Mouse (Mus musculus): Measurements from ENCODE around the gene Vmn1r5. TPM values are rescaled to one million over a fixed set of nuclear protein-coding genes. Genes with fewer than 3 reads are reported as not detected.

Gene Vmn1r5
- polyA plus RNA-seq, 1 experiment from 2014 or later: not detected

Other genes starting within 250 kb of the Vmn1r5 start
- 39.4 and 39.6 TPM in 2 replicates for gene Kbtbd2, start 172.5 kb upstream of the Vmn1r5 start, polyA plus RNA-seq (2016; fragmentation: Nextera tagmentation; extraction: Ambion mirVana)
- 72.8 and 73.9 TPM in 2 replicates for gene Fkbp9, start 138.2 kb upstream of the Vmn1r5 start, polyA plus RNA-seq (2016; fragmentation: Nextera tagmentation; extraction: Ambion mirVana)
- 57.4 and 57.9 TPM in 2 replicates for gene Nt5c3, start 46.3 kb upstream of the Vmn1r5 start, polyA plus RNA-seq (2016; fragmentation: Nextera tagmentation; extraction: Ambion mirVana)
- gene Vmn1r4, start 46.3 kb upstream of the Vmn1r5 start, polyA plus RNA-seq (2016; fragmentation: Nextera tagmentation; extraction: Ambion mirVana): 0.30 and 0.37 TPM in 2 replicates
- not detected in 2 replicates for gene Vmn1r6, start 27.0 kb downstream of the Vmn1r5 start, polyA plus RNA-seq (2016; fragmentation: Nextera tagmentation; extraction: Ambion mirVana)
- gene Vmn1r7, start 55.1 kb downstream of the Vmn1r5 start, polyA plus RNA-seq (2016; fragmentation: Nextera tagmentation; extraction: Ambion mirVana): not detected in 2 replicates
- gene Vmn1r8, start 62.0 kb downstream of the Vmn1r5 start, polyA plus RNA-seq (2016; fragmentation: Nextera tagmentation; extraction: Ambion mirVana): not detected in 2 replicates
- not detected in 2 replicates for gene Vmn1r9, start 96.5 kb downstream of the Vmn1r5 start, polyA plus RNA-seq (2016; fragmentation: Nextera tagmentation; extraction: Ambion mirVana)
- not detected in 2 replicates for gene Vmn1r10, start 139.2 kb downstream of the Vmn1r5 start, polyA plus RNA-seq (2016; fragmentation: Nextera tagmentation; extraction: Ambion mirVana)
- not detected in 2 replicates for gene Vmn1r11, start 163.2 kb downstream of the Vmn1r5 start, polyA plus RNA-seq (2016; fragmentation: Nextera tagmentation; extraction: Ambion mirVana)
- gene Vmn1r12, start 186.6 kb downstream of the Vmn1r5 start, polyA plus RNA-seq (2016; fragmentation: Nextera tagmentation; extraction: Ambion mirVana): not detected in 2 replicates
- not detected in 2 replicates for gene Vmn1r13, start 233.0 kb downstream of the Vmn1r5 start, polyA plus RNA-seq (2016; fragmentation: Nextera tagmentation; extraction: Ambion mirVana)

Measured in embryonic facial prominence, embryonic 10.5 days (tissue).